Comparison of ENCODE assay signal across 11 mouse cellular contexts in the genomic region with DNA sequence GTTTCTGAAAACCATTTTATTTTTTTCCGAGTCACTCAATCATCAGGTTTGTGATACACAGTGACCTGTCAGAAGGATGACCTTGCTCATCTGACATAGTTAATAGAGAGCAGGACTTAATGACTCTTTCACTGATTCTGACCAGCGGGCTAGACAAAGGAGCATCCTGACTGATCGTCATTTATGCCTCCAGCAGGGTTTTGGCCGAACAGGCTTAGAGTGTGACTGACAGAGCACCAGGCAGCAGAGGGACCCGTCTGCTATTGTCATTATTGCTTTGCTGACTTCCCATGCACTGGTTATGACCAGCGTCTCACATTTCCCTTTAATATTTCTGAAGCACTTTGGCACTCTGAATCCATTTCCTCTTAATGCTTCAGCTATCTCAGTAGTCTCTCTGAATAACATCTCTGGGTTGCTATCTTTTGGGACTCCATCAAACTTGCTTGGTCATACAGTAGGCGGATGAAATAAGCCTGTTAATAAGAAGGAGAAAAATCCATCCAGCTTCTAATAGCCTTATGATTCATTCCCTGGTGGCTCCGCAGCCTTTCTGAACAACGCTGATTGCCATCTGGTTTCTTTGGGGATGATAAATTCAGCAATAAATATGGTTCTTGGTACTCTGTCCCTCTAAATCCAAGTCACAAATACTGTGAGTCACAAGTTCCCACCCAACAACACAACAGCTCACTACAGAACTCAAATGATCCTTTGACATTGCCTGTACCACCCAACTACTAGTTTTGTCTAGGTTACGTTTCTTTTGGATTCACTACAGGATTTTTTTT.
A peak's percentile ranks its signal among the peaks of the same experiment; 100 is the strongest.
DNase-seq lines count a peak whose midpoint lies in the region; ATAC-seq and TF ChIP-seq lines count a peak whose summit lies in the region.
"Had no signal": no experiment of that assay in that cellular context is flagged by ENCODE, and none has a peak within 500 bp of the region (broad histone marks: within the 10 kb centered on the region; RNA-seq: fewer than 3 reads in every experiment).

No protein-coding gene starts in this region.

- peak; percentile 11 for DNase-seq in forebrain, embryonic 14.5 days (ENCODE audit: low spot score)
- DNase-seq in forebrain, postnatal 0 days, result no peak
- DNase-seq in large intestine, adult 2 months (ENCODE audit: low read depth, low spot score), result peak; percentile 40
- DNase-seq in spleen, postnatal 14 days (ENCODE audit: low spot score in 2 of 2), result no peak
- no peak for DNase-seq in lung, postnatal 4 days
- DNase-seq: cerebellum, adult 18-20 months; gastrocnemius, postnatal 14 days had no signal

- no peak for TF ChIP-seq CTCF in forebrain, postnatal 0 days (IDR thresholded peaks at IDR 0.05; ENCODE audit: low read depth)

- 0 out of 2 replicates have a peak, but pooled peaks cover 2% of the 10 kb centered on the region for H3K4me1 ChIP-seq in forebrain, embryonic 14.5 days (ENCODE audit: control insufficient read depth, insufficient read depth, low read length)
- no peaks in the 10 kb centered on the region; the same call in 1 of the 2 replicates for H3K4me1 ChIP-seq in forebrain, postnatal 0 days (ENCODE audit: insufficient read depth)
- H3K4me1 ChIP-seq in midbrain, embryonic 13.5 days (replicated peaks), result peaks cover 4% of the 10 kb centered on the region; the same call in 1 of the 2 replicates
- no peaks in the 10 kb centered on the region; the same call in 1 of the 2 replicates for H3K4me1 ChIP-seq in midbrain, embryonic 15.5 days
- H3K4me1 ChIP-seq: intestine, embryonic 15.5 days had no signal

- no peak overlapping the region for H3K27ac ChIP-seq in forebrain, embryonic 14.5 days (ENCODE audit: low read depth, low read length)
- no peak overlapping the region for H3K27ac ChIP-seq in forebrain, postnatal 0 days (ENCODE audit: low read depth, low read length)
- H3K27ac ChIP-seq in midbrain, embryonic 13.5 days, result peak overlapping the region; percentile 35; the same call in 1 of the 2 replicates
- H3K27ac ChIP-seq in midbrain, embryonic 15.5 days, result no peak overlapping the region
- H3K27ac ChIP-seq: intestine, embryonic 15.5 days had no signal

- H3K9me3 ChIP-seq in forebrain, embryonic 14.5 days (replicated peaks; ENCODE audit: control insufficient read depth, low read length), result no peaks in the 10 kb centered on the region
- H3K9me3 ChIP-seq in forebrain, postnatal 0 days (ENCODE audit: low read length), result no peaks in the 10 kb centered on the region
- no peaks in the 10 kb centered on the region for H3K9me3 ChIP-seq in midbrain, embryonic 13.5 days
- no peaks in the 10 kb centered on the region for H3K9me3 ChIP-seq in midbrain, embryonic 15.5 days
- H3K9me3 ChIP-seq: intestine, embryonic 15.5 days had no signal

- H3K4me2 ChIP-seq in forebrain, embryonic 14.5 days (ENCODE audit: low read length), result no peak overlapping the region
- H3K4me2 ChIP-seq in forebrain, postnatal 0 days (ENCODE audit: low read depth), result no peak overlapping the region
- no peak overlapping the region for H3K4me2 ChIP-seq in midbrain, embryonic 13.5 days (replicated peaks)
- no peak overlapping the region for H3K4me2 ChIP-seq in midbrain, embryonic 15.5 days
- H3K4me2 ChIP-seq in myocyte (ENCODE audit: low read depth), result peak overlapping the region; percentile 75
- H3K4me2 ChIP-seq: intestine, embryonic 15.5 days had no signal

- WGBS in forebrain, embryonic 14.5 days, result 70% methylated on average over 10 of the region's 10 CpGs
- WGBS in forebrain, postnatal 0 days, result 62% methylated on average over 10 of the region's 10 CpGs
- 52% methylated on average over 10 of the region's 10 CpGs for WGBS in midbrain, embryonic 13.5 days
- 46% methylated on average over 10 of the region's 10 CpGs for WGBS in midbrain, embryonic 15.5 days
- 51% methylated on average over 10 of the region's 10 CpGs for WGBS in large intestine, adult 2 months

- H3K36me3 ChIP-seq in forebrain, embryonic 14.5 days (ENCODE audit: control insufficient read depth, insufficient read depth, low read length), result no peaks in the 10 kb centered on the region
- H3K36me3 ChIP-seq in forebrain, postnatal 0 days (ENCODE audit: insufficient read depth), result no peaks in the 10 kb centered on the region
- no peaks in the 10 kb centered on the region for H3K36me3 ChIP-seq in midbrain, embryonic 13.5 days
- H3K36me3 ChIP-seq in midbrain, embryonic 15.5 days (replicated peaks), result no peaks in the 10 kb centered on the region
- no peaks in the 10 kb centered on the region for H3K36me3 ChIP-seq in myocyte (ENCODE audit: control insufficient read depth, insufficient read depth)
- H3K36me3 ChIP-seq: intestine, embryonic 15.5 days had no signal

- no peaks in the 10 kb centered on the region for H3K27me3 ChIP-seq in forebrain, embryonic 14.5 days (replicated peaks; ENCODE audit: control insufficient read depth, insufficient read depth, low read length)
- H3K27me3 ChIP-seq in forebrain, postnatal 0 days (ENCODE audit: insufficient read depth, low read length), result no peaks in the 10 kb centered on the region
- no peaks in the 10 kb centered on the region for H3K27me3 ChIP-seq in midbrain, embryonic 13.5 days
- no peaks in the 10 kb centered on the region for H3K27me3 ChIP-seq in midbrain, embryonic 15.5 days (replicated peaks)
- H3K27me3 ChIP-seq in myocyte (ENCODE audit: control insufficient read depth, insufficient read depth, insufficient read length), result no peaks in the 10 kb centered on the region
- H3K27me3 ChIP-seq: intestine, embryonic 15.5 days had no signal

- H3K9ac ChIP-seq in forebrain, embryonic 14.5 days (ENCODE audit: low read length), result no peak overlapping the region
- no peak overlapping the region for H3K9ac ChIP-seq in forebrain, postnatal 0 days
- no peak overlapping the region for H3K9ac ChIP-seq in midbrain, embryonic 13.5 days (replicated peaks)
- H3K9ac ChIP-seq in midbrain, embryonic 15.5 days, result no peak overlapping the region
- H3K9ac ChIP-seq: intestine, embryonic 15.5 days had no signal

- no peak overlapping the region for H3K4me3 ChIP-seq in forebrain, embryonic 14.5 days (ENCODE audit: low read depth, low read length)
- H3K4me3 ChIP-seq in forebrain, postnatal 0 days (ENCODE audit: low read depth, low read length), result no peak overlapping the region
- no peak overlapping the region for H3K4me3 ChIP-seq in midbrain, embryonic 13.5 days (replicated peaks)
- no peak overlapping the region for H3K4me3 ChIP-seq in midbrain, embryonic 15.5 days
- no peak overlapping the region for H3K4me3 ChIP-seq in myocyte
- H3K4me3 ChIP-seq: intestine, embryonic 15.5 days had no signal

- no peaks in the 10 kb centered on the region for H3K79me2 ChIP-seq in myocyte (ENCODE audit: control insufficient read depth, insufficient read depth)

- ATAC-seq in forebrain, embryonic 14.5 days, result no peak
- ATAC-seq in forebrain, postnatal 0 days, result no peak
- ATAC-seq in midbrain, embryonic 13.5 days, result no peak
- ATAC-seq in midbrain, embryonic 15.5 days (replicated peaks), result no peak
- ATAC-seq: intestine, embryonic 15.5 days had no signal

- H3ac ChIP-seq in myocyte (ENCODE audit: control insufficient read depth, insufficient read length), result no peak overlapping the region

- no peak for TF ChIP-seq POLR2A in myocyte (IDR thresholded peaks at IDR 0.05; ENCODE audit: insufficient read length, low read depth)

TF ChIP-seq in myocyte, 11 proteins besides CTCF, POLR2A, EP300 and RAD21:
- no peak for TF ChIP-seq SRF (IDR thresholded peaks at IDR 0.05; ENCODE audit: control insufficient read depth, insufficient read length, low read depth)
- no peak for TF ChIP-seq MYOD1 (IDR thresholded peaks at IDR 0.05; ENCODE audit: control insufficient read depth in 1 of 3, insufficient read length in 2 of 3, low read depth in 2 of 3)
- TF ChIP-seq REST (IDR thresholded peaks at IDR 0.05; ENCODE audit: insufficient read depth, insufficient read length), result no peak
- TF ChIP-seq E2F4 (IDR thresholded peaks at IDR 0.05; ENCODE audit: insufficient read depth), result no peak
- TF ChIP-seq MYOG (IDR thresholded peaks at IDR 0.05; ENCODE audit: control insufficient read depth in 1 of 3, insufficient read depth in 1 of 3, insufficient read length in 2 of 3, low read depth in 2 of 3), result no peak
- no peak for TF ChIP-seq CEBPB (IDR thresholded peaks at IDR 0.05; ENCODE audit: insufficient read depth, poor library complexity, severe bottlenecking)
- no peak for TF ChIP-seq MAX (IDR thresholded peaks at IDR 0.05; ENCODE audit: low read depth)
- no peak for TF ChIP-seq POLR2AphosphoS2 (IDR thresholded peaks at IDR 0.05; ENCODE audit: insufficient read length, low read depth)
- TF ChIP-seq TCF3 (IDR thresholded peaks at IDR 0.05; ENCODE audit: insufficient read length, low read depth), result no peak
- TF ChIP-seq TCF12 (IDR thresholded peaks at IDR 0.05; ENCODE audit: insufficient read depth, poor library complexity, severe bottlenecking), result no peak
- TF ChIP-seq USF1 (IDR thresholded peaks at IDR 0.05; ENCODE audit: low read depth), result no peak

Comparison
In these comparisons a context has a peak if more than half of its experiments do, and no peak if none do; other contexts are left out.
1. DNase-seq: peak in forebrain, embryonic 14.5 days (single experiment) and large intestine, adult 2 months (single experiment); none in forebrain, postnatal 0 days (single experiment), spleen, postnatal 14 days (0 of 2) and lung, postnatal 4 days (0 of 2).